Mouse (Mus musculus) C2C12 (cell line): ENCODE data around the gene Pga5.

Experiments
- CEBPB ChIP-seq: IDR thresholded peaks from one replicate; pipeline ENCODE4 v1.6.1; 2011; ENCODE audit warnings: low read depth, mild to moderate bottlenecking, control low read depth, moderate library complexity
- CTCF ChIP-seq: IDR thresholded peaks from one replicate; pipeline ENCODE4 v1.5.1; 2011; ENCODE audit not compliant: control insufficient read depth, insufficient read depth, insufficient read length
- FOSL1 ChIP-seq: IDR thresholded peaks from one replicate; pipeline ENCODE4 v1.8.0; 2011; ENCODE audit warnings: mild to moderate bottlenecking, low read length; ENCODE audit not compliant: poor library complexity, insufficient read depth, severe bottlenecking
- MAX ChIP-seq: IDR thresholded peaks from one replicate; pipeline ENCODE4 v1.6.1; 2011; ENCODE audit warnings: mild to moderate bottlenecking, control low read depth
- MYOD1 ChIP-seq: IDR thresholded peaks from one replicate; pipeline ENCODE4 v1.6.1; 2011; ENCODE audit warnings: low read depth; ENCODE audit not compliant: control insufficient read depth, insufficient read length
- MYOG ChIP-seq: IDR thresholded peaks from one replicate; pipeline ENCODE4 v1.6.1; 2011; ENCODE audit not compliant: control insufficient read depth, insufficient read length; ENCODE audit errors: extremely low read depth
- USF1 ChIP-seq: IDR thresholded peaks from one replicate; pipeline ENCODE4 v1.6.1; 2011; ENCODE audit warnings: low read depth, mild to moderate bottlenecking, control low read depth, moderate library complexity

DNA sequence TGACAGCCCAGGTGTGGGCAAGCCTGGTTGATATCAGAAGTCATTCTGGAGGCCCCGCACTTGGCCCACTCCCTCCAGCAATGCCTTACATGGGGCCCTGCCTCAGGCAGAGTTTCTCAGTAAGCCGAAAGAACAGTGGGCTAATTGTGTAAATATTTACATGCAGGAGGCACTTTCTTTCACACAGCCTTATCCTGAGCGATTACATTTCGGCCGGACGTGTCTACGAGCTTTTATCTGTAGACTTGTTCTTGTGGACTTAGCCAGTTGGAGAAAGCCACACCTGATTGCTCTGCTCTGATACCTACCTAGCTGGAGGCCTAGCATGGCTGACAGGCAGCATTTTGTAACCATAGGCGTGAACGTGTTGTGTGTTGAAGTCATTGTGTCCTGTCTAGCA, 22.0 kb upstream of the Pga5 start:
- TF ChIP-seq CTCF: no peak
- no peak for TF ChIP-seq CEBPB
- TF ChIP-seq MAX: no peak
- no peak for TF ChIP-seq USF1
- no peak for TF ChIP-seq MYOG
- no peak for TF ChIP-seq MYOD1
- TF ChIP-seq FOSL1: no peak
